Mouse (Mus musculus) bone marrow macrophage, adult 2 months (primary cell): ENCODE measurements around the gene Xrcc6.

ENCODE experiments used
- CTCF ChIP-seq: IDR thresholded peaks from 2 replicates; pipeline ENCODE4 v1.5.1; 2012; ENCODE audit warnings: low read depth, mild to moderate bottlenecking, low read length, moderate library complexity
- POLR2A ChIP-seq: IDR thresholded peaks from 2 replicates; pipeline ENCODE4 v1.6.1; 2012; ENCODE audit warnings: mild to moderate bottlenecking, low read depth, low read length, borderline replicate concordance

DNA sequence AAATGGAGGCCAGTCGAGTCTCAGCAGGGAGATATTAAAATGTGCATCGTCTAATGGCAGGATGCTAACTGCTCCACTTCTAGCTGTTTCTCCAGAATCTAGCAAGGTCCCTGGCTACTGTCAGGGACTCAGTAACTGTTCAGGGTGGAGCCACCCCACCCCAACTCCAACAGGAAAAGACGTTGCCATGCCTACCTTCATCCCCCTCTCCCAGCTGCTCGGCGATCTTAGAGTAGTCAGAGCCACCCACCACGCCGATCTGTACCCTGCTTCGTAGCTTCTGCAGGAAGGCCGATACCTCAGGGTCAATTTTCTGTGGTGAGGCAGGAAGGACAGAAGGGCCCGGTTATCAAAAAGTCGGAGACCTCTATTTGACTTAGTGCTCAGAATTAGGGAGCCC is 30.0 kb upstream of the Xrcc6 start:
- no peak for TF ChIP-seq CTCF
- TF ChIP-seq POLR2A, result no peak
